Mouse (Mus musculus): Measurements from ENCODE around the gene Rgl3. TPM values are rescaled to one million over a fixed set of nuclear protein-coding genes. Genes with fewer than 3 reads are reported as not detected.

Gene Rgl3
- total and polyA plus RNA-seq, 2 experiments, result 5.0 to 41.8 TPM

DNA sequence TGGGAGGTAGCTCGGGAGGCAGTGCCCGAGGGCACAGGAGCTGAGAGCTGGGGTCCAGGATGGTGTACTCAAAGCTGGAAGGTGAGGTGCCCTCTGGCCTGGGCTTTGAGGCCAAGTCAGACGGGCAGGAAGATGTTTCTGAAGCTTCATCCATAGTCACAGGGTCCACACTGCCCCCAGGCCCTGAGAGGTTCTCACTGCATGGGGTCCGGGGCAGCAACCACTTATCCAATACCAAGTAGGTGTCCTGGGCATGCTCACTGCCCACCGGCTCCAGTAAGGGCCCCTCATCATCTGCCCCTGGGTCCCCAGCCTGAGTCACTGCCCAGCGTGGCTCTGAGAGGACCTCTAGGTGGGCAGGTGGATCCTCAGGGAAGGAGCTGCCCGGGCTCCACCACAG, 30.0 kb downstream of the Rgl3 start:
- H3K36me3 ChIP-seq (ENCODE audit: control insufficient read depth, insufficient read depth, low read length), result no peaks in the 10 kb centered on the region
- no peak overlapping the region for H3K27ac ChIP-seq (replicated peaks; ENCODE audit: insufficient read depth, low read depth, low read length)
- TF ChIP-seq POLR2A (IDR thresholded peaks at IDR 0.05; ENCODE audit: extremely low read depth, insufficient read depth, low read length) (no peak), CTCF (IDR thresholded peaks at IDR 0.05; ENCODE audit: low read depth, low read length) (no peak)
- no peak overlapping the region for H3K9ac ChIP-seq (ENCODE audit: low read depth, low read length)
- WGBS, result 93% methylated on average over 7 of the region's 7 CpGs
- H3K27me3 ChIP-seq (ENCODE audit: control insufficient read depth, insufficient read depth, low read length), result peaks cover 6% of the 10 kb centered on the region
- H3K4me1 ChIP-seq (ENCODE audit: control insufficient read depth, insufficient read depth, low read length), result no peaks in the 10 kb centered on the region
- H3K4me3 ChIP-seq (ENCODE audit: insufficient read depth, low read depth, low read length), result no peak overlapping the region
- H3K79me2 ChIP-seq (ENCODE audit: control insufficient read depth, insufficient read depth, low read length), result no peaks in the 10 kb centered on the region
- DNase-seq (ENCODE audit: extremely low read depth, low read depth, low spot score), result no peak

DNA sequence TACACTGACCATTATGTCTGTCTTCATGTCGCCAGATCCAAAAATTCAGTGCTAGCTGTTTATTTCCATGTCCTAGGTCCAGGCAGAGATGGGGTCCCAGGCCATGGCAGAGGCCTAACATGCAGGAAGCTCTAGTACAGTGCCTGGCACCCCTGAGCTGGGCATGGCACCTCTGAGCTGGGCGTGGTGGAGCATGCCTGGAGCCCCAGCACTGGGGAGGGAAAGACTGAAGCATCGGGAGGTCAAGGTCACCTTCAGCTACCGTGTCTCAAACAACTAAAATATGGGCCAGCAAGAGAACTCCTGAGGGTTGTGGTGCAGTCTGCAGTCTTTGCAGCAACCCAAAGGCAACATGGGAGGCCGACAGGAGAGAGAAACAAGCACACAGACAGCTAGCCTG, 30.9 kb downstream of the Rgl3 start:
- no peaks in the 10 kb centered on the region for H3K79me2 ChIP-seq (ENCODE audit: control insufficient read depth, insufficient read depth, low read length)
- H3K4me1 ChIP-seq (ENCODE audit: control insufficient read depth, insufficient read depth, low read length), result no peaks in the 10 kb centered on the region
- H3K9ac ChIP-seq (ENCODE audit: low read depth, low read length), result no peak overlapping the region
- TF ChIP-seq CTCF (IDR thresholded peaks at IDR 0.05; ENCODE audit: low read depth, low read length) (no peak), POLR2A (IDR thresholded peaks at IDR 0.05; ENCODE audit: extremely low read depth, insufficient read depth, low read length) (no peak)
- no peak for DNase-seq (ENCODE audit: extremely low read depth, low read depth, low spot score)
- H3K36me3 ChIP-seq (ENCODE audit: control insufficient read depth, insufficient read depth, low read length), result no peaks in the 10 kb centered on the region
- H3K27ac ChIP-seq (replicated peaks; ENCODE audit: insufficient read depth, low read depth, low read length), result no peak overlapping the region
- H3K27me3 ChIP-seq (ENCODE audit: control insufficient read depth, insufficient read depth, low read length), result peaks cover 6% of the 10 kb centered on the region
- 84% methylated on average over 5 of the region's 5 CpGs for WGBS
- H3K4me3 ChIP-seq (ENCODE audit: insufficient read depth, low read depth, low read length), result no peak overlapping the region

DNA sequence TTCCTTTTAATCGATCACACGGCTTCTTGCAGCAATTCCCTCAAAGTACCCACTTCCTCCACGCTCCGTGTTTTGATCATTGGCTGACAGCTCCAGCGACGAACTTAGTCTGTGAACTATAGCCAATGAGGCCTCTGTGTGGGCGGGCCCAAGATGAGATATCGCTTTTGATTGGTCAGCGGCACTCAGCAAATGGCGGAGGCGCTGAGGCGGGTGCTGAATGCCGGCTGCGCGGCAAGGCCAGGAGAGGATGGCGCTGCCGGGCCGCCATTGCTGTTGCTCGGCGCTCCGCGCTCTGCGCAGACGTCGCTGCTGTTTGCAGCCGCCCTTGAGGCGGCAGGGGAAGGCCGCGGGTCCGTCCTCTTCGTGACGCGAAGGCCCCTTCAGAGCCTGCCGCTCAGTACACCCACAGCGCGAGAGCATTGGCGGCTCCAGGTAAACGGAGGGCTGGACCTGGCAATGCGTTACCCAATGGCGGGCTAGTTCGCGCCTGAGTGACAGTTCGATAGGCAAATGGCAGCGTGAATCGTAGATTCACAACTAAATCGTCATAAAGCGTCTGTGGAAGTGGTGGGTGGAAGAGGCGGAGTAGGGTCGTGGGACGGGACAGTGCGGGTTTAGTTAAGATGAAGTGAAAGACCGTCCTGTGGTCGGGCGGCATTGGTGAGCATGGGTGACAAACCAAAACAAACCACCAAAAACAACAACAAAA, 33.5 kb downstream of the Rgl3 start, which contains the start of gene Swsap1:
Gene Swsap1, plus strand, starts transcription at position 186 of the 712 bp plus-strand sequence.
- under 1% methylated on average over 54 of the region's 54 CpGs for WGBS
- H3K36me3 ChIP-seq (ENCODE audit: control insufficient read depth, insufficient read depth, low read length), result no peaks in the 10 kb centered on the region
- H3K79me2 ChIP-seq (ENCODE audit: control insufficient read depth, insufficient read depth, low read length), result no peaks in the 10 kb centered on the region
- no peaks in the 10 kb centered on the region for H3K4me1 ChIP-seq (ENCODE audit: control insufficient read depth, insufficient read depth, low read length)
- peak within 1 kb of the TSS; percentile 73 for H3K9ac ChIP-seq (ENCODE audit: low read depth, low read length)
- H3K4me3 ChIP-seq (ENCODE audit: insufficient read depth, low read depth, low read length), result peak within 1 kb of the TSS; percentile 63
- peak; percentile 89 for DNase-seq (ENCODE audit: extremely low read depth, low read depth, low spot score)
- 0 out of 2 replicates have a peak, but pooled peaks have one; percentile 22 for TF ChIP-seq POLR2A (IDR thresholded peaks at IDR 0.05; ENCODE audit: extremely low read depth, insufficient read depth, low read length)
- TF ChIP-seq CTCF (IDR thresholded peaks at IDR 0.05; ENCODE audit: low read depth, low read length), result no peak
- peak within 1 kb of the TSS; percentile 82 for H3K27ac ChIP-seq (replicated peaks; ENCODE audit: insufficient read depth, low read depth, low read length)
- H3K27me3 ChIP-seq (ENCODE audit: control insufficient read depth, insufficient read depth, low read length), result no peaks in the 10 kb centered on the region

- no peak for DNase-seq (ENCODE audit: extremely low read depth, low read depth, low spot score)
- no peak for TF ChIP-seq POLR2A (IDR thresholded peaks at IDR 0.05; ENCODE audit: extremely low read depth, insufficient read depth, low read length)
- peak; percentile 58 for TF ChIP-seq CTCF (IDR thresholded peaks at IDR 0.05; ENCODE audit: low read depth, low read length)
- WGBS, result 3% methylated on average over 18 of the region's 18 CpGs
- Histone ChIP-seq H3K4me1 (ENCODE audit: control insufficient read depth, insufficient read depth, low read length) (no peaks in the 10 kb centered on the region), H3K4me3 (ENCODE audit: insufficient read depth, low read depth, low read length) (peak overlapping the region; percentile 57), H3K36me3 (ENCODE audit: control insufficient read depth, insufficient read depth, low read length) (no peaks in the 10 kb centered on the region), H3K79me2 (ENCODE audit: control insufficient read depth, insufficient read depth, low read length) (no peaks in the 10 kb centered on the region), H3K27ac (replicated peaks; ENCODE audit: insufficient read depth, low read depth, low read length) (peak overlapping the region; percentile 72), H3K27me3 (ENCODE audit: control insufficient read depth, insufficient read depth, low read length) (no peaks in the 10 kb centered on the region), H3K9ac (ENCODE audit: low read depth, low read length) (peak overlapping the region; percentile 73)
These were observed 34.0 kb downstream of the Rgl3 start for GRCm38 (mm10) chr9:21955225-21955569.

- Histone ChIP-seq H3K79me2 (ENCODE audit: control insufficient read depth, insufficient read depth, low read length) (no peaks in the 10 kb centered on the region), H3K27me3 (ENCODE audit: control insufficient read depth, insufficient read depth, low read length) (no peaks in the 10 kb centered on the region), H3K4me3 (ENCODE audit: insufficient read depth, low read depth, low read length) (no peak overlapping the region), H3K4me1 (ENCODE audit: control insufficient read depth, insufficient read depth, low read length) (no peaks in the 10 kb centered on the region), H3K9ac (ENCODE audit: low read depth, low read length) (no peak overlapping the region), H3K36me3 (ENCODE audit: control insufficient read depth, insufficient read depth, low read length) (no peaks in the 10 kb centered on the region), H3K27ac (replicated peaks; ENCODE audit: insufficient read depth, low read depth, low read length) (no peak overlapping the region)
- 62% methylated on average over 3 of the region's 3 CpGs for WGBS
- DNase-seq (ENCODE audit: extremely low read depth, low read depth, low spot score), result no peak
- TF ChIP-seq POLR2A (IDR thresholded peaks at IDR 0.05; ENCODE audit: extremely low read depth, insufficient read depth, low read length), result no peak
- TF ChIP-seq CTCF (IDR thresholded peaks at IDR 0.05; ENCODE audit: low read depth, low read length), result no peak
These were observed 34.6 kb downstream of the Rgl3 start for GRCm38 (mm10) chr9:21954635-21955034.

GRCm38 (mm10) chr9:21953600-21953999, 35.6 kb downstream of the Rgl3 start:
- Histone ChIP-seq H3K9ac (ENCODE audit: low read depth, low read length) (no peak overlapping the region), H3K4me1 (ENCODE audit: control insufficient read depth, insufficient read depth, low read length) (no peaks in the 10 kb centered on the region), H3K36me3 (ENCODE audit: control insufficient read depth, insufficient read depth, low read length) (no peaks in the 10 kb centered on the region), H3K27me3 (ENCODE audit: control insufficient read depth, insufficient read depth, low read length) (no peaks in the 10 kb centered on the region), H3K27ac (replicated peaks; ENCODE audit: insufficient read depth, low read depth, low read length) (no peak overlapping the region), H3K4me3 (ENCODE audit: insufficient read depth, low read depth, low read length) (no peak overlapping the region), H3K79me2 (ENCODE audit: control insufficient read depth, insufficient read depth, low read length) (no peaks in the 10 kb centered on the region)
- WGBS, result 69% methylated on average over 3 of the region's 3 CpGs
- TF ChIP-seq POLR2A (IDR thresholded peaks at IDR 0.05; ENCODE audit: extremely low read depth, insufficient read depth, low read length) (no peak), CTCF (IDR thresholded peaks at IDR 0.05; ENCODE audit: low read depth, low read length) (no peak)
- DNase-seq (ENCODE audit: extremely low read depth, low read depth, low spot score), result no peak
